Mouse (Mus musculus) urinary bladder, postnatal 14 days (tissue): ENCODE data around the gene Tmem50b.
A peak's percentile ranks its signal among the peaks of the same experiment; 100 is the strongest.
"Not testable (repeated sequence)": the region's sequence is repeated elsewhere in the genome, so short reads cannot be mapped to it uniquely, and the experiment has no call there.

Source experiments
- DNase-seq: peaks from one replicate; pipeline ENCODE4 v3.0.0; 2021; ENCODE audit warnings: low spot score

Tmem50b gene

GRCm38 (mm10) chr16:91538513-91538912 lies 59.1 kb downstream of the Tmem50b start:
- no peak for DNase-seq

GRCm38 (mm10) chr16:91538051-91538450 lies 59.5 kb downstream of the Tmem50b start:
- DNase-seq = no peak

GRCm38 (mm10) chr16:91537065-91537464 lies 60.5 kb downstream of the Tmem50b start:
- no peak for DNase-seq

- no peak for DNase-seq
Observed at GRCm38 (mm10) chr16:91536372-91536771, 61.2 kb downstream of the Tmem50b start.

GRCm38 (mm10) chr16:91534888-91535287 lies 62.7 kb downstream of the Tmem50b start:
- no peak for DNase-seq

GRCm38 (mm10) chr16:91534477-91534876 lies 63.1 kb downstream of the Tmem50b start:
- DNase-seq = no peak

GRCm38 (mm10) chr16:91533097-91534001 lies 64.3 kb downstream of the Tmem50b start:
- DNase-seq = no peak

GRCm38 (mm10) chr16:91532429-91532828 lies 65.2 kb downstream of the Tmem50b start:
- DNase-seq = no peak

- no peak for DNase-seq
Observed at GRCm38 (mm10) chr16:91531856-91532255, 65.7 kb downstream of the Tmem50b start.

- not testable (repeated sequence) for DNase-seq
Observed at GRCm38 (mm10) chr16:91530830-91531229, 66.8 kb downstream of the Tmem50b start.

- peak; percentile 22 for DNase-seq
Observed at GRCm38 (mm10) chr16:91528578-91528977, 69.0 kb downstream of the Tmem50b start.

GRCm38 (mm10) chr16:91527500-91527899 lies 70.1 kb downstream of the Tmem50b start:
- DNase-seq = no peak

- DNase-seq = peak; percentile 48
Observed at GRCm38 (mm10) chr16:91527051-91527450, 70.5 kb downstream of the Tmem50b start.

GRCm38 (mm10) chr16:91526274-91526673 lies 71.3 kb downstream of the Tmem50b start:
- DNase-seq = no peak
